Mouse (Mus musculus) MEL (cell line): ENCODE measurements around the gene Kif3b.
"Not testable (repeated sequence)": the region's sequence is repeated elsewhere in the genome, so short reads cannot be mapped to it uniquely, and the experiment has no call there.

Source experiments
- CTCF ChIP-seq, 3 experiments: IDR thresholded peaks in 2 of 3; conservative IDR thresholded peaks in 1 of 3; 2 replicates each; pipeline ENCODE4 v1.5.1; 2011 to 2012; ENCODE audit warnings: low read length in 3 of 3, low read depth in 2 of 3, mild to moderate bottlenecking in 2 of 3, improper control_type of control experiment in 1 of 3, inconsistent platforms in 1 of 3, mixed read lengths in 1 of 3, moderate library complexity in 1 of 3; ENCODE audit not compliant: control insufficient read depth in 1 of 3, insufficient read depth in 1 of 3, poor library complexity in 1 of 3, severe bottlenecking in 1 of 3
- GATA1 ChIP-seq: IDR thresholded peaks from 2 replicates; pipeline ENCODE4 v1.6.1; 2011; ENCODE audit warnings: low read depth, low read length, improper control_type of control experiment
- NELFE ChIP-seq: IDR thresholded peaks from 2 replicates; pipeline ENCODE4 v1.6.1; 2011; ENCODE audit warnings: low read depth, low read length, improper control_type of control experiment
- RCOR1 ChIP-seq: IDR thresholded peaks from 2 replicates; pipeline ENCODE4 v1.6.1; 2012; ENCODE audit warnings: low read depth, mild to moderate bottlenecking, inconsistent platforms, low read length, improper control_type of control experiment
- TBP ChIP-seq: IDR thresholded peaks from 2 replicates; pipeline ENCODE4 v1.8.0; 2011; ENCODE audit warnings: low read depth, low read length, improper control_type of control experiment
- ZNF384 ChIP-seq: IDR thresholded peaks from 2 replicates; pipeline ENCODE4 v1.6.1; 2012; ENCODE audit warnings: low read depth, mild to moderate bottlenecking, inconsistent platforms, low read length, improper control_type of control experiment

- not testable (repeated sequence) for TF ChIP-seq GATA1; ZNF384; CTCF (IDR thresholded peaks at IDR 0.05 in 2 of 3, conservative IDR thresholded peaks at IDR 0.05 in 1 of 3; ENCODE audit: control insufficient read depth in 1 of 3, insufficient read depth in 1 of 3, low read depth in 2 of 3, low read length in 3 of 3, poor library complexity in 1 of 3, severe bottlenecking in 1 of 3); RCOR1; NELFE; TBP
These were observed 15.6 kb upstream of the Kif3b start for GRCm38 (mm10) chr2:153275577-153275976.
